Mouse (Mus musculus) layer of hippocampus, adult 2 months (tissue): Measurements from ENCODE around the gene Nlrx1. TPM values are rescaled to one million over a fixed set of nuclear protein-coding genes. Genes with fewer than 3 reads are reported as not detected.
A peak's percentile ranks its signal among the peaks of the same experiment; 100 is the strongest.

ENCODE experiments used
- DNase-seq, 2 experiments: peaks; one replicate each; pipeline ENCODE4 v3.0.0; 2022; ENCODE audit warnings: low spot score in 2 of 2
- H3K27ac ChIP-seq: fragments of 200-600 bp; 2 replicates; pipeline ENCODE4 v1.8.1; 2022
- H3K4me3 ChIP-seq: fragments of 200-600 bp; 2 replicates; pipeline ENCODE4 v1.8.1; 2022; ENCODE audit warnings: mild to moderate bottlenecking
- CTCF ChIP-seq: fragments of 200-600 bp; conservative IDR thresholded peaks from 2 replicates; pipeline ENCODE4 v1.8.1; 2022; ENCODE audit warnings: antibody characterized with exemption, mild to moderate bottlenecking, moderate library complexity
- total RNA-seq, 2 experiments: library from RNA; stranded (reverse); gene quantifications; 2 replicates each; pipeline ENCODE4 v1.2.3; 2021

Nlrx1 gene
- total RNA-seq, 2 experiments from 2014 or later = 11.6 to 13.9 TPM

DNA sequence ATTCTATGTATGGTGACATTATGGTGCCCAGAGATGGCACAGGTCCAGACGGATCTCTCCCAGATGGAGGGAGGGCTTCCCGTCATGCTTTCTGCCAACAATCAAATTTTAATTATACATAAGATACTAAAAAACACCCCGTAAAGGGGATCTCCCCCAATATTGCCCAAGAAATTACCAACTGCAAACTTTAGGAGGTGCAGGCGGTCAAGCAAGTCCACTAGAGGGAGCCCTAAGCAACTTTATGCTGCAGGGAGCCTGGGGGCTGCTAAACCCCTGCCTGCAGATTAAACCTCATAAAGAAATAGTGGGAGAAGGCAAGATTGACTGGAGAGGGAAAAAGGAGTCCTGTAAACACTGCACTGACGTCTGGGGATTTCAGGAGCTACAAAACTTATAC is 29.0 kb downstream of the Nlrx1 start:
- DNase-seq = peak; percentile 37 to 67
- H3K4me3 ChIP-seq = no peak overlapping the region
- no peak overlapping the region for H3K27ac ChIP-seq
- TF ChIP-seq CTCF = peak; percentile 87

DNA sequence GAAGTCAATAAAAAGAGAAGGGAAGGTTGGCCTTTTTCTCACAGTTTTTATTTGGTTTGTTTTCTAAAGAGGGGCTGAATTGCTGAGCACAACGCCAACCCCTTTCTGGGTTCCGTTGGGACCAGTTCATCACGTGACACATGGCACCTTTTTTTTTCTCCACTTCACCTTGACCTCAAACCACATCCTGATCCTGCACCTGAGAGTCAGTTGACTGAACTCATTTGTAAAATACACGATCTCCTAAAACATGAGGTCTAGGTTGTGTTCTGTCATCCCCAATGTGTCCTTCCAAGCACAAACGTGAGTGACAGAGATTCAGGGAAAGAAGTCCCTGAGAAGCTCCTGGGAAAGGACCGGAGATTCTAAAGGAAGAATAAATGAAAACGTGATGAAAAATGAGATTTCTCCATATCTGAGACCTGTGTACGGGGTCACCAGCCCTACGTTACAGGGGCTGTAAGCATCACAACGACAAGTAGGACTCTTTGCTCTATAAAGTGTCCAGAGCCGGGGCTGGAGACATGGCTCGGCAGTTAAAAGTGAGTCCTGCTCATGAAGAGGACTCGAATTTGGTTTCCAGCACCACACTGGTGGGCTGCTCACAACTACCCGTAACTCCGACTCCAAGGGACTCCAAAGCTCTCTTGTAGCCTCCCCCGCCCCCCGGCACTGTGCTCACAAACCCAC is 29.8 kb downstream of the Nlrx1 start:
- no peak for DNase-seq
- H3K27ac ChIP-seq = no peak overlapping the region
- no peak for TF ChIP-seq CTCF
- no peak overlapping the region for H3K4me3 ChIP-seq

DNA sequence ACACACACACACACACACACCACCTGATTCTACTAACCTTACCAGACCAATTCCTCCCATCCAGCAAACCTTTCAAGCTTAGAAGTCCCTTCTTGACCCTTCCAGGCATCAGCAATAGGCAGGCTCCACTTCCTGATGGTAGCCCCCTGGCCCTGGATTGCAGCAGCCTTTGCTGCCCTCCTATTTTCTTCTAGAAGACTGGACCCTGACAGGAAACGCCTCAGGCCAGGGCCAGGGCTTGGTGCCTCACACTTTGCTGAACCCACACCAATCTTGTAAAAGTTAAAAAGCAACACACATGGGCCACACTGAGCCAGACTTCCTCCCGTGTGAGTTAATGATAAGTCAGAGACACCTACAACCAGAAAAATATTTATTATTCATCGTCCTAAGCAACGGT is 31.3 kb downstream of the Nlrx1 start:
- Histone ChIP-seq H3K27ac (no peak overlapping the region), H3K4me3 (no peak overlapping the region)
- DNase-seq = no peak
- TF ChIP-seq CTCF = no peak

DNA sequence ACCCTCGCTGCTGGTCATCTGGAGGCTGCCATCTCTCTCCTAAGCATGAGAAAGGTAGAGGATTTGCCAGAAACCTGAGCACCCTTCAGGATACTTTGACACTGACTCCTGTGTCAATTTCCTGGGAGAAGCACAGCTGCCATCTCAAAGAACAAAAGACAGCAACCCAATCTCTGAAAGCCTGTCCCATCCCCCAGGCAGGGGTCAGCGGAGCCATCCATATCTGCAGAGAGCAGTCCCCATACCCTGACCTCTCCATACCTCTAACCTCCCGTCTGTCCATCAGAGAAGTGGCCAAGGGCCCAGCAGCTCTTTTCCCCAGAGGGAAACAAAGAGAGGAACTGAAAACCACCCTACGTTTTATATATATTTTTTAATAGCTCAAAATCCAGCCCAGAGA is 31.8 kb downstream of the Nlrx1 start:
- no peak for DNase-seq
- no peak overlapping the region for H3K27ac ChIP-seq
- no peak for TF ChIP-seq CTCF
- H3K4me3 ChIP-seq = no peak overlapping the region

DNA sequence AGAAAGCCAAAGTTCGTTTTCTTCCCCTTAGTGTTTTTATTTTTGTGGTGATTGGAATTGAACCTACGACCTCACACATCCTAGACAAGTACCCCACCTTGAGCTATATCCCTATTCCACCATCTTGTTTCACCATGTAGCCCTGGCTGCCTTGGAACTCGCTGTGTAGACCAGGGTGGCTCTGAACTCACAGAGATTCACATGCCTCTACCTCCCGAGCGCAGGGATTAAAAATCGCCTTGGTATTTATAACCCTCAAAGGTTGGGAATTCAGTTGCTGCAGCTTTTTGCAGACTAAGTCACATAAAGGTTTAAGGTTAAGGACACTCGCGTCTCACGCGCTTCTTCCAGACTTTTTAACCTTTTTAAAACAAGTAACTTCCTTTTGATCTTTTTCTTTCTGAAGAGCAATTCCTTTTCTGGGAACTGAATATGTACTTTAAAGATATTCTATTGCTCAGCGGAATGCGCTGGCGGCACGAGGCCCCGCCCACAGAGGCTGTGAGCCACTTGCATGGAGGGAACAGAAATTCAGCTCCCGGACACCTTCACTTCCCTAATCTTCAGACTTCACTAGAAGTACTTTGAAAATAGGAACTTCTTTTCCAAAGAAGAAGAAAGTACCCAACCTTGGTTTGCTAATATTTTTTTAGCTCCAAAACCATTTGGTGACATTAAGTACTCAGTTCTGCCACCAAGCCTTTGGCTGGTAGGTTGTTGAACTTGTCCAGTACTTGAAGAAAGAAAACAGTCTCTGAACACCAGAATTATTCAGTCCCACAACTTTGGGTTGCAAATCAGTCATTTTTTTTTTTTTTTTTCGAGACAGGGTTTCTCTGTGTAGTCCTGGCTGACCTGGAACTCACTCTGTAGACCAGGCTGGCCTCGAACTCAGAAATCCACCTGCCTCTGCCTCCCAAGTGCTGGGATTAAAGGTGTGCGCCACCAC is 33.6 kb downstream of the Nlrx1 start:
- no peak for TF ChIP-seq CTCF
- DNase-seq = peak in 1 of 2 experiments; percentile 33
- peak overlapping the region; percentile 97 for H3K27ac ChIP-seq

DNA sequence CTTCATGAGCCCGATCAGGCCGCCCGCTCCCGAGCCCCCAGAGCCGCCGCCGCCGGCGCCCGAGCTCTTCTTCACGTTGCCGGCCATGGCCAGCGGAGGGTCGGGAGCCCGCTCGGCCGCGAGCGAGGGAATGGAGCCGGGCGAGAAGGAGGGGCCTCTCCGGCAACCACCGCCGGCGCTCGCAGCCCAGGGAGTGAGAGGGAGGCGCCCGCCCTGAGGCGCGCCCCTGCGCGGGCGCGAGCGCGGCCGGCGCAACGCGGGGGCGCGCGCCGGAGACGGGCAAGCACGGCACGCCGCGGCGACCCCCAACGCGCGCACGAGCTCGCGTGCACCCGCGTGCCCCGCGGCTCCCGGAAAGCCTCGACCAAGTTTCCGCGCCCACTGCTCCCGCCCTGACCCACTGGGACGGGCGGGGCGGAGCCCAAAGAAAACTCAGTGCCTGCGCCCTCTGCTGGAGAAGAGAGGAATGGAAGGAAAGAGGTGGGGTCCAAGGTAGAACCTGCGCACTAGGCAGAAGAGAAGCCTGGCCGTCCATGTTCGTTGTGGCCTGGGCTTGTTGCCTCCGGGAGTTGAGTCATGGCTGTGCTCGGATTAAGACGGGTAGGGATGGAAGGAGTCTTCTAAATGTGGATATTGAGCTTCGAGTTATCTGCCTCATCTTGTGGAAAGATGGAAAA is 34.5 kb downstream of the Nlrx1 start, which contains the start of gene Cbl:
Gene Cbl (minus strand): TSS at position 248 of the 677 bp plus-strand sequence.
- DNase-seq = peak; percentile 99 to 100
- H3K27ac ChIP-seq = peak within 1 kb of the TSS; percentile 97
- H3K4me3 ChIP-seq = peak within 1 kb of the TSS; percentile 97
- peak; percentile 92 for TF ChIP-seq CTCF

More for the DNA sequence above, 33.6 kb downstream of the Nlrx1 start:
- H3K4me3 ChIP-seq = peak overlapping the region; percentile 53

DNA sequence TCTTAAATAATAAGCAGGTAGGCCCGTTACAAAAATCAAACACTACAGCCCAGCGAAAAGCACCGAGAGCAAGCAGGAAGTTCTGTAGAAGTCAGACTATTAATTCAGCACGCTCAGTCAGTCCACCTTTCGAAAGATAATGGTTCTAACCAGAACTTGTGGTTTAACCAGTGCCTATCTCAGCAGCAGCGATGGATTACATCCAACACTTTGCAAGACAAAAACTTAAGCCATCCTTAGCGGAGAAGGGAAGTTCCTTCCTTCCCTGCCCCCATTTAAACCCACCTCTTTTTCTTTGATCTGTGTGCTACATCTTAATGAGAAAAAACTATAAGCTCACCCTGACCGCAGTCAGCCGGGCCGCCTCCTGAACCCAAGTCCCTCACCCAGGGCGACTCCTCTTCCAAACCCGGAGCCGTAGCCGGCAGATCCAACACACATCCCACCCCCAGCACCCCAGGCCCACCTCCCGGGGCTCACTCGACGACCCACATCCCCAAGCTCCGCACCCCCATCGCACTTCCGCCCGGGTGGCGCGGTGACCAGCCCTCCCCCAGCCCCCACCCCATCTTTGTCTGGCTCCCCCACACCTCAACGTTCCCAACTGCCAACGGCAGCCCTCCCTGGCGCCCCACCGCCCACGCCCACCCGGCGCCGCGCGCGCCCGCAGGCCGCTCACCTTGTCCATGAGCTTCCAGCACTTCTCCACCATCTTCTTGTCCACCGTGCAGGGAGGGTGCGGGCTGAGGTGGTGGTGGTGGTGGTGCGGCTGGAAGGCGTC is 35.2 kb downstream of the Nlrx1 start:
- peak overlapping the region; percentile 97 for H3K4me3 ChIP-seq
- peak; percentile 32 to 50 for DNase-seq
- no peak for TF ChIP-seq CTCF
- H3K27ac ChIP-seq = peak overlapping the region; percentile 97

DNA sequence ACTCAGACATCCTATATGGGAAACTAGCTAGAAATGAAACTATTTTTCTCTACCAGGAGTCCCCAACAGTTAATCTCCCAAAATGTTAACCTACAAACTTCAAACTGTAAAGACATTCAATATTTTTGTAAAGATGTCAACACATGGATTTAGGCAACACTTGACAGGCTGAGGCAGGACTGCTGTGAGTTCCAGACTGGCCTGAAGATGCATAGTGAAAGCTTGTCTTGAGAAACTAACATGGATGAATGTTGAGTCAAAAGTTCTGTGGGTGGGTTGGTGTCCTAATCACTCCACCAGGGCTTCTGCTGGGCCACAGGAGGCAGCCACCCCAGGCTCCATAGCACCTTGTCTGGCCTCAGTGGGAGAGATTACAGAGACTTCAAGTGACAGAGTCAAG is 36.8 kb downstream of the Nlrx1 start:
- no peak for TF ChIP-seq CTCF
- no peak for DNase-seq
- H3K27ac ChIP-seq = no peak overlapping the region
- no peak overlapping the region for H3K4me3 ChIP-seq

DNA sequence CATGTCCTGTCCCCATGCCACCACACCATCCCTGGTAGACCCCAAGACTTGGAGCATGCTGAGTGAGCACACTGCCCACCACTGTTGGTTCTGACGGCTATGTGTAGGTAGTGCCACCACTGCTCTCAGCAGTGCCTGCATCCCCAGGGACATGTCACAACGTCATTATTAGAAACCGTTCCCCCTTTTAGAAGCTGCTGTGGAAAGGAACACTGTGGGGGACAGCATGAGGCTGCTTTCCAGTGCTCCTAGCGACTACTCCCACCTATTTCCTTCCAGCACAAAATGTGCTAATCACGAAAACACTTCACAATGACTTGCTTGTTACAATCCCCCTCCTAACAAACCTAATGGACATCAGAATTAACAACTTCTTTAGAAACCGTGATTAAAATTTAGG is 42.4 kb downstream of the Nlrx1 start:
- peak overlapping the region; percentile 86 for H3K27ac ChIP-seq
- peak; percentile 39 to 55 for DNase-seq

DNA sequence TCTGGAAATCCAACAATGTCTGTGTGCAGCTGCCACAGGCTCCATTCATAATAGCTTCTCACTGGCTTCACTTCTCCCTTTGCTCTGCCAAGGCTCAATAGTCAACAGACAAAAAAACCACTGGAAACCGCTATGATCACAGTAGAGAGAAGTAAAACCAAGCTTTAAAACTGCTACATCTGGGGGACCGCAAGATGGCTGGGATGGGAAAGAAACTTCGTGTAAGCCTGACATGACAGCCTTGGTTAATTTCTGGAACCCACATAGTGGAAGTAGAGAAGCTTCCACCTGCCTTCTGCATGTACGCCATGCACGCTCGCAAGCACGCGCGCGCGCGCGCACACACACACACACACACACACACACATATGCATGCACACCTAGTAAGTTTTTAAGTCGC is 54.9 kb downstream of the Nlrx1 start:
- TF ChIP-seq CTCF = no peak
- Histone ChIP-seq H3K27ac (peak overlapping the region; percentile 25; the same call in 1 of the 2 replicates), H3K4me3 (no peak overlapping the region)
- no peak for DNase-seq

More for the DNA sequence above, 42.4 kb downstream of the Nlrx1 start:
- no peak for TF ChIP-seq CTCF
- H3K4me3 ChIP-seq = peak overlapping the region; percentile 6; the same call in 1 of the 2 replicates

DNA sequence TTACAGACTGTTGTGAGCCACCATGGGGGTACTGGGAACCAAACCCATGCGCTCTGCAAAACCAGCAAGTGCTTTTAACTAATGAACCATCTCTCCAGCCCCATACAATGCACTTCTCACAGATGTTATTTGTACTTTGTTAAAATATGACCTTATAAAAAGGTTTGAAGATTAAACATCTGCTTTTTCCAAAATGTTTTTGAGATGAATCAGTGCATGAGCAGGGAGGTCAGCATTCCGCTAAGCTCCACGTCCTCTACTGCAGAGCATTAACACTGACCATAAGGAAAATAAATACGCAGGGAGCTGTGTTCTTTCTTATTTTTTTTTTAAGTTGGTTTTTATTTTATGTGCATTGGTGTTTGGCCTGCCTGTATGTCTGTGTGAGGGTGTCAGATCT is 56.0 kb downstream of the Nlrx1 start:
- no peak for TF ChIP-seq CTCF
- Histone ChIP-seq H3K27ac (no peak overlapping the region), H3K4me3 (no peak overlapping the region)
- no peak for DNase-seq

DNA sequence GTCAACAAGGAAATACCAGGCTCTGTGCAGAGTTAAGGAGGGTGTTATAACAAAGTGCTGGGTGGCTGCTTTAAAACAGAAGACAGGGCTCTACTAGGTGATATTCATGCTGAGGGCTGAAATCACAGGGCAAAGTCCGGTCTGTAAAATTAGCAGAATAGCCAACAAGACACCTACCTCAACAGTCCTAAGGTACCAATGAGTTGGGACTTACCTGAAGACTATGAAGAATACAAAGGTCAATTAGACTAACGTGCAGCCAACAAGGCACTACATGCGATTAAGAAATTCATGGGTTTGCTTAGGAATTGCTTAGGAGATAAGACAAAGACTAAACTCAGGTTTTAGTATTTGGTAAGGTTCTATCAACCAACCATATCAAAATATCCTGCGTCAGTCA is 59.0 kb downstream of the Nlrx1 start:
- DNase-seq = no peak
- Histone ChIP-seq H3K4me3 (no peak overlapping the region), H3K27ac (no peak overlapping the region)
- no peak for TF ChIP-seq CTCF
